Mouse (Mus musculus) bone marrow, adult 2 months (tissue): ENCODE data around the gene Pde10a.

ENCODE experiments used
- CTCF ChIP-seq: fragments of 200-500 bp; IDR thresholded peaks from 2 replicates; pipeline ENCODE4 v1.5.1; 2011; ENCODE audit warnings: low read length, control low read depth; ENCODE audit not compliant: control insufficient read depth, insufficient read depth
- POLR2A ChIP-seq: fragments of 200-500 bp; IDR thresholded peaks from 2 replicates; pipeline ENCODE4 v1.6.1; 2011; ENCODE audit warnings: low read depth, mild to moderate bottlenecking, control low read depth, low read length, borderline replicate concordance; ENCODE audit not compliant: control insufficient read depth

- TF ChIP-seq POLR2A (no peak), CTCF (no peak)
Observed at GRCm38 (mm10) chr17:8961644-8962043, 436.5 kb downstream of the Pde10a start.
